Mouse (Mus musculus) testis, postnatal 10 days (tissue): Measurements from ENCODE around the gene Atraid.
"Not testable (repeated sequence)": the region's sequence is repeated elsewhere in the genome, so short reads cannot be mapped to it uniquely, and the experiment has no call there.

ENCODE experiments used
- DNase-seq: peaks from one replicate; pipeline ENCODE4 v3.0.0; 2021; ENCODE audit warnings: low spot score

Atraid gene

GRCm38 (mm10) chr5:31047848-31048762 lies at the start of gene Atraid:
TSS of gene Atraid (plus strand) at chr5:31048312.
- peak; percentile 99 for DNase-seq

GRCm38 (mm10) chr5:30999324-30999723 lies 48.8 kb upstream of the Atraid start:
- DNase-seq: no peak

- DNase-seq: no peak
Measured at GRCm38 (mm10) chr5:31000122-31000521, 48.0 kb upstream of the Atraid start.

GRCm38 (mm10) chr5:31000993-31001392 lies 47.1 kb upstream of the Atraid start:
- DNase-seq: no peak

GRCm38 (mm10) chr5:31001560-31001959 lies 46.6 kb upstream of the Atraid start:
- DNase-seq: no peak

GRCm38 (mm10) chr5:31004184-31004583 lies 43.9 kb upstream of the Atraid start:
- DNase-seq: peak; percentile 95

- no peak for DNase-seq
Measured at GRCm38 (mm10) chr5:31012737-31013136, 35.4 kb upstream of the Atraid start.

GRCm38 (mm10) chr5:31015913-31016312 lies 32.2 kb upstream of the Atraid start:
- no peak for DNase-seq

GRCm38 (mm10) chr5:31021790-31022189 lies 26.3 kb upstream of the Atraid start:
- not testable (repeated sequence) for DNase-seq

- DNase-seq: no peak
Measured at GRCm38 (mm10) chr5:31022690-31023089, 25.4 kb upstream of the Atraid start.

GRCm38 (mm10) chr5:31023254-31023653 lies 24.9 kb upstream of the Atraid start:
- DNase-seq: no peak

- no peak for DNase-seq
Measured at GRCm38 (mm10) chr5:31024641-31025040, 23.5 kb upstream of the Atraid start.

GRCm38 (mm10) chr5:31030926-31031325 lies 17.2 kb upstream of the Atraid start:
- no peak for DNase-seq

GRCm38 (mm10) chr5:31031508-31031907 lies 16.6 kb upstream of the Atraid start:
- no peak for DNase-seq

- DNase-seq: no peak
Measured at GRCm38 (mm10) chr5:31034669-31035068, 13.4 kb upstream of the Atraid start.

- DNase-seq: not testable (repeated sequence)
Measured at GRCm38 (mm10) chr5:31036556-31036955, 11.6 kb upstream of the Atraid start.

GRCm38 (mm10) chr5:31038171-31038845 lies 9.8 kb upstream of the Atraid start:
- DNase-seq: no peak

GRCm38 (mm10) chr5:31046416-31046815 lies 1.7 kb upstream of the Atraid start:
- DNase-seq: no peak

- no peak for DNase-seq
Measured at GRCm38 (mm10) chr5:31047074-31047473, 1.0 kb upstream of the Atraid start.

- DNase-seq: no peak
Measured at GRCm38 (mm10) chr5:31048763-31049641, 890 bp downstream of the Atraid start, which contains the start of gene Slc5a6. TSS of gene Slc5a6 (minus strand) at chr5:31048924.

- no peak for DNase-seq
Measured at GRCm38 (mm10) chr5:31050427-31050826, 2.3 kb downstream of the Atraid start.

- DNase-seq: not testable (repeated sequence)
Measured at GRCm38 (mm10) chr5:31053728-31054127, 5.6 kb downstream of the Atraid start.
